Mouse (Mus musculus) G1E (cell line): ENCODE measurements around the gene Ralgps1.

Experiments used
- CTCF ChIP-seq: IDR thresholded peaks from 2 replicates; pipeline ENCODE4 v1.5.1; 2012; ENCODE audit warnings: low read depth, low read length, inconsistent platforms, mixed read lengths
- GATA1 ChIP-seq: IDR thresholded peaks from 2 replicates; pipeline ENCODE4 v1.6.1; 2012; ENCODE audit warnings: borderline replicate concordance, low read length, inconsistent platforms, mixed read lengths
- GATA2 ChIP-seq: IDR thresholded peaks from 2 replicates; pipeline ENCODE4 v1.6.1; 2012; ENCODE audit warnings: low read depth, low read length, inconsistent platforms, borderline replicate concordance
- POLR2AphosphoS5 ChIP-seq: IDR thresholded peaks from 2 replicates; pipeline ENCODE4 v1.6.1; 2012; ENCODE audit warnings: low read depth, low read length, inconsistent platforms; ENCODE audit not compliant: insufficient replicate concordance

DNA sequence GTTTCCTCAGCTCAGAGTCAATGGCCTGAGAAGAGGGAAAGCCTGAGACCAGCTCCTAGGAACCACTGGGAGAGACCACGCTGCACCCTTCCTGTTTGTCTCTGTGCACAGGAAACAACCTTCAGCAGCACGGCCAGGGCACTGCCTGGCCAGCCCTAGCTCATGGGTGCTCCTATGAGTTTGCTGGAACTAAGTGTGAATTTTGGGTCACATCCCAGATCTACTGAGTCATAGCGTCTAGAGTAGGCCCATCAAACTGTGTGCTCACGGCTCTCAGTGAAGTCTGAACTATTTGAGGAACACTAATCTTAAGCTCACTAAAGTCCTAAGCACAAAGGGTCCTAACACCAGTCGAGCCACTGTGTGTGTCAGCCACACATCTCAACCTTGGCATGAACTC is 166.3 kb downstream of the Ralgps1 start:
- TF ChIP-seq POLR2AphosphoS5 (no peak), CTCF (no peak), GATA1 (no peak), GATA2 (no peak)
